Mouse (Mus musculus) neural tube, embryonic 14.5 days (tissue): ENCODE results near the gene Clcf1. TPM values are rescaled to one million over a fixed set of nuclear protein-coding genes. Genes with fewer than 3 reads are reported as not detected.
A peak's percentile ranks its signal among the peaks of the same experiment; 100 is the strongest.

ENCODE experiments used
- ATAC-seq: fragments of 200-750 bp; cut with Nextera tagmentation; 2 replicates; pipeline ENCODE4 v1.8.0; 2017; ENCODE audit warnings: low read depth, mild to moderate bottlenecking, moderate TSS enrichment, moderate library complexity
- H3K27ac ChIP-seq: fragments of 300-500 bp; sonication (generic); 2 replicates; pipeline ENCODE4 v1.5.1; 2014; ENCODE audit warnings: low read depth, mild to moderate bottlenecking, control low read depth, low read length, moderate library complexity, mixed read lengths
- H3K27me3 ChIP-seq: fragments of 300-500 bp; sonication (generic); 2 replicates; pipeline ENCODE4 v1.6.1; 2014; ENCODE audit warnings: low read length; ENCODE audit not compliant: control insufficient read depth, insufficient read depth
- H3K36me3 ChIP-seq: fragments of 300-500 bp; sonication (generic); 2 replicates; pipeline ENCODE4 v1.6.1; 2014; ENCODE audit warnings: low read length, mixed read lengths; ENCODE audit not compliant: control insufficient read depth, insufficient read depth
- H3K4me1 ChIP-seq: fragments of 300-500 bp; sonication (generic); 2 replicates; pipeline ENCODE4 v1.6.1; 2014; ENCODE audit warnings: low read length; ENCODE audit not compliant: control insufficient read depth, insufficient read depth
- H3K4me2 ChIP-seq: fragments of 300-500 bp; sonication (generic); 2 replicates; pipeline ENCODE4 v1.6.1; 2014; ENCODE audit warnings: mild to moderate bottlenecking, low read depth, low read length, control low read depth
- H3K4me3 ChIP-seq: fragments of 300-500 bp; sonication (generic); 2 replicates; pipeline ENCODE4 v1.5.1; 2014; ENCODE audit warnings: low read depth, low read length, control low read depth, mixed read lengths
- H3K9ac ChIP-seq: fragments of 300-500 bp; sonication (generic); replicated peaks from 2 replicates; pipeline ENCODE4 v1.6.1; 2014; ENCODE audit warnings: low read depth, mild to moderate bottlenecking, control low read depth, low read length, mixed read lengths
- H3K9me3 ChIP-seq: fragments of 300-500 bp; sonication (generic); 2 replicates; pipeline ENCODE4 v1.6.1; 2016; ENCODE audit warnings: low read length; ENCODE audit not compliant: control insufficient read depth
- WGBS: fragments of 180-500 bp; shearing (Covaris S2); extraction: QIAGEN DNeasy Blood & Tissue Kit; methylation state at CpG from one replicate; pipeline ENCODE4 v1.1.7; 2014; 5-methylcytosine and 5-hydroxymethylcytosine counted together
- polyA plus RNA-seq: library from polyadenylated mRNA; unstranded; fragments of >200 nt; fragmentation: Nextera tagmentation; extraction: Ambion mirVana; gene quantifications from 2 replicates; pipeline ENCODE4 v1.2.1, GENCODE M21; 2014

Clcf1 gene
- polyA plus RNA-seq, 1 experiment from 2014 or later = 0.78 TPM

GRCm38 (mm10) chr19:4214771-4215450 lies 873 bp downstream of the Clcf1 start:
- Histone ChIP-seq H3K27ac (no peak overlapping the region), H3K27me3 (peaks cover 18% of the 10 kb centered on the region; the same call in 1 of the 2 replicates)
- 0% methylated on average over 59 of the region's 81 CpGs for WGBS

GRCm38 (mm10) chr19:4215451-4215840 lies 1.4 kb downstream of the Clcf1 start:
- no peak for ATAC-seq
- Histone ChIP-seq H3K27ac (no peak overlapping the region), H3K9ac (peak overlapping the region; percentile 56), H3K4me3 (peak overlapping the region; percentile 44), H3K4me2 (peak overlapping the region; percentile 94), H3K27me3 (peaks cover 18% of the 10 kb centered on the region; the same call in 1 of the 2 replicates), H3K36me3 (no peaks in the 10 kb centered on the region), H3K9me3 (no peaks in the 10 kb centered on the region), H3K4me1 (peaks cover 14% of the 10 kb centered on the region; the same call in 1 of the 2 replicates)
- 4% methylated on average over 20 of the region's 21 CpGs for WGBS

More at GRCm38 (mm10) chr19:4214771-4215450, 873 bp downstream of the Clcf1 start:
- peaks cover 14% of the 10 kb centered on the region; the same call in 1 of the 2 replicates for H3K4me1 ChIP-seq
- peak overlapping the region; percentile 94 for H3K4me2 ChIP-seq
- no peaks in the 10 kb centered on the region for H3K36me3 ChIP-seq
- H3K9ac ChIP-seq = peak overlapping the region; percentile 56
- H3K9me3 ChIP-seq = no peaks in the 10 kb centered on the region
- ATAC-seq = peak; percentile 50; the same call in 1 of the 2 replicates
- peak overlapping the region; percentile 44 for H3K4me3 ChIP-seq

GRCm38 (mm10) chr19:4216041-4216685 lies 2.1 kb downstream of the Clcf1 start:
- H3K4me2 ChIP-seq = peak overlapping the region; percentile 16; the same call in 1 of the 2 replicates
- H3K9ac ChIP-seq = no peak overlapping the region

GRCm38 (mm10) chr19:4217140-4217539 lies 3.1 kb downstream of the Clcf1 start:
- H3K9me3 ChIP-seq = no peaks in the 10 kb centered on the region
- no peak overlapping the region for H3K9ac ChIP-seq
- H3K4me3 ChIP-seq = no peak overlapping the region
- ATAC-seq = no peak
- peaks cover 14% of the 10 kb centered on the region; the same call in 1 of the 2 replicates for H3K4me1 ChIP-seq
- H3K27ac ChIP-seq = no peak overlapping the region
- no peak overlapping the region for H3K4me2 ChIP-seq
- H3K36me3 ChIP-seq = no peaks in the 10 kb centered on the region
- WGBS = 14% methylated on average over 5 of the region's 5 CpGs
- peaks cover 18% of the 10 kb centered on the region; the same call in 1 of the 2 replicates for H3K27me3 ChIP-seq

More at GRCm38 (mm10) chr19:4216041-4216685, 2.1 kb downstream of the Clcf1 start:
- no peak overlapping the region for H3K4me3 ChIP-seq
- peaks cover 14% of the 10 kb centered on the region; the same call in 1 of the 2 replicates for H3K4me1 ChIP-seq
- 20% methylated on average over 14 of the region's 14 CpGs for WGBS
- H3K9me3 ChIP-seq = no peaks in the 10 kb centered on the region
- no peak overlapping the region for H3K27ac ChIP-seq
- H3K36me3 ChIP-seq = no peaks in the 10 kb centered on the region
- no peak for ATAC-seq
- H3K27me3 ChIP-seq = peaks cover 18% of the 10 kb centered on the region; the same call in 1 of the 2 replicates

- Histone ChIP-seq H3K9me3 (no peaks in the 10 kb centered on the region), H3K27ac (no peak overlapping the region), H3K36me3 (no peaks in the 10 kb centered on the region), H3K9ac (no peak overlapping the region), H3K4me3 (no peak overlapping the region), H3K27me3 (peaks cover 18% of the 10 kb centered on the region; the same call in 1 of the 2 replicates), H3K4me2 (no peak overlapping the region), H3K4me1 (peaks cover 14% of the 10 kb centered on the region; the same call in 1 of the 2 replicates)
- ATAC-seq = no peak
- 61% methylated on average over 3 of the region's 3 CpGs for WGBS
These were observed 3.8 kb downstream of the Clcf1 start for GRCm38 (mm10) chr19:4217855-4218254.

- Histone ChIP-seq H3K9me3 (no peaks in the 10 kb centered on the region), H3K9ac (no peak overlapping the region), H3K4me2 (no peak overlapping the region), H3K4me3 (no peak overlapping the region), H3K36me3 (no peaks in the 10 kb centered on the region), H3K4me1 (peaks cover 14% of the 10 kb centered on the region; the same call in 1 of the 2 replicates), H3K27me3 (peaks cover 18% of the 10 kb centered on the region; the same call in 1 of the 2 replicates), H3K27ac (no peak overlapping the region)
- no peak for ATAC-seq
- 88% methylated on average over 11 of the region's 11 CpGs for WGBS
These were observed 4.3 kb downstream of the Clcf1 start for GRCm38 (mm10) chr19:4218293-4218692.

GRCm38 (mm10) chr19:4218784-4219183 lies 4.7 kb downstream of the Clcf1 start:
- H3K4me3 ChIP-seq = no peak overlapping the region
- no peaks in the 10 kb centered on the region for H3K36me3 ChIP-seq
- H3K4me1 ChIP-seq = peaks cover 14% of the 10 kb centered on the region; the same call in 1 of the 2 replicates
- H3K9ac ChIP-seq = no peak overlapping the region
- no peak overlapping the region for H3K4me2 ChIP-seq
- H3K27me3 ChIP-seq = peaks cover 14% of the 10 kb centered on the region; the same call in 1 of the 2 replicates
- WGBS = 81% methylated on average over 1 of the region's 1 CpGs
- no peaks in the 10 kb centered on the region for H3K9me3 ChIP-seq
- no peak overlapping the region for H3K27ac ChIP-seq
- no peak for ATAC-seq

GRCm38 (mm10) chr19:4219943-4220342 lies 5.9 kb downstream of the Clcf1 start:
- no peak for ATAC-seq
- WGBS = 82% methylated on average over 6 of the region's 6 CpGs

More at GRCm38 (mm10) chr19:4219943-4220342, 5.9 kb downstream of the Clcf1 start:
- Histone ChIP-seq H3K36me3 (no peaks in the 10 kb centered on the region), H3K4me1 (peaks cover 5% of the 10 kb centered on the region; the same call in 1 of the 2 replicates), H3K27me3 (peaks cover 6% of the 10 kb centered on the region; the same call in 1 of the 2 replicates), H3K9ac (no peak overlapping the region), H3K27ac (no peak overlapping the region), H3K4me2 (no peak overlapping the region), H3K4me3 (no peak overlapping the region), H3K9me3 (no peaks in the 10 kb centered on the region)
